Mouse (Mus musculus) C2C12 (cell line): ENCODE measurements around the gene Pde4dip.

ENCODE experiments used
- CEBPB ChIP-seq: IDR thresholded peaks from one replicate; pipeline ENCODE4 v1.6.1; 2011; ENCODE audit warnings: low read depth, mild to moderate bottlenecking, control low read depth, moderate library complexity
- CTCF ChIP-seq: IDR thresholded peaks from one replicate; pipeline ENCODE4 v1.5.1; 2011; ENCODE audit not compliant: control insufficient read depth, insufficient read depth, insufficient read length

- no peak for TF ChIP-seq CTCF
- TF ChIP-seq CEBPB: no peak
Observed at GRCm38 (mm10) chr3:97666154-97666553, 222.4 kb downstream of the Pde4dip start.
